14 mouse cellular contexts compared by ENCODE assay signal in the genomic region with DNA sequence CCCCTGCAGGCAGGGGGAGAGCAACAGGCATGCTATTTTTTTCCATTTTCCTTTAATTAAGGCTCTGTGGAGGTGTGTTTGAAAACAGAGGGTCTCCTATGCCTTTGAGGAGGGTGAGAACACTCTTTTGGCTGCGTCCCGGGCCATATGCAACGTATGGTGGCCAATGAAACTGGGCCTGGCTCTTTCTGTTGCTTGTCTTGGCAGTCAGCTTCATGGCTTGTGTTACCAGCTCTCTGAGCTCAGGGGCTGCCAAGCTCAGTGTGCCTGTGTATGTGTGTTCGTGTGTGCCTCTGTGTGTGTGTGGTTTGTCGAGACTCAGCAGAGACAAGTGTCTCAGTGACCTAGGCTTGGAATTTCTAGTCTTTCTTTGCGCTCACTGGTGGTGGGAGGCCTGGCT. TPM values are rescaled to one million over a fixed set of nuclear protein-coding genes. Genes with fewer than 3 reads are reported as not detected.
DNase-seq lines count a peak whose midpoint lies in the region; ATAC-seq and TF ChIP-seq lines count a peak whose summit lies in the region.
"Had no signal": no experiment of that assay in that cellular context is flagged by ENCODE, and none has a peak within 500 bp of the region (broad histone marks: within the 10 kb centered on the region; RNA-seq: fewer than 3 reads in every experiment).

No protein-coding gene starts in this region.

- no peak overlapping the region for H3K4me3 ChIP-seq in forebrain, embryonic 14.5 days (ENCODE audit: low read depth, low read length)
- no peak overlapping the region for H3K4me3 ChIP-seq in forebrain, embryonic 10.5 days
- H3K4me3 ChIP-seq in intestine, embryonic 14.5 days (ENCODE audit: low read depth, low read length), result no peak overlapping the region
- H3K4me3 ChIP-seq in intestine, embryonic 16.5 days (ENCODE audit: low read length), result no peak overlapping the region
- peak overlapping the region; percentile 95 for H3K4me3 ChIP-seq in myocyte
- H3K4me3 ChIP-seq in kidney, embryonic 14.5 days (ENCODE audit: low read length), result no peak overlapping the region
- H3K4me3 ChIP-seq: erythroblast, embryonic 14.5 days had no signal

- H3ac ChIP-seq in myocyte (ENCODE audit: control insufficient read depth, insufficient read length), result no peak overlapping the region

- H3K4me1 ChIP-seq in forebrain, embryonic 14.5 days (ENCODE audit: control insufficient read depth, insufficient read depth, low read length), result peaks cover 6% of the 10 kb centered on the region; the same call in 1 of the 2 replicates
- H3K4me1 ChIP-seq in forebrain, embryonic 10.5 days, result peaks cover 26% of the 10 kb centered on the region
- H3K4me1 ChIP-seq in intestine, embryonic 14.5 days (replicated peaks; ENCODE audit: control insufficient read depth, insufficient read depth, low read length), result peaks cover 48% of the 10 kb centered on the region
- peaks cover 50% of the 10 kb centered on the region for H3K4me1 ChIP-seq in intestine, embryonic 16.5 days (ENCODE audit: control insufficient read depth, insufficient read depth, low read length)
- peaks cover 15% of the 10 kb centered on the region for H3K4me1 ChIP-seq in kidney, embryonic 14.5 days (ENCODE audit: control insufficient read depth, insufficient read depth, low read length)

- H3K27ac ChIP-seq in forebrain, embryonic 14.5 days (ENCODE audit: low read depth, low read length), result no peak overlapping the region
- H3K27ac ChIP-seq in forebrain, embryonic 10.5 days, result no peak overlapping the region
- H3K27ac ChIP-seq in intestine, embryonic 14.5 days (ENCODE audit: low read depth), result no peak overlapping the region
- H3K27ac ChIP-seq in intestine, embryonic 16.5 days (ENCODE audit: low read length), result no peak overlapping the region
- no peak overlapping the region for H3K27ac ChIP-seq in kidney, embryonic 14.5 days (ENCODE audit: low read depth, low read length)
- H3K27ac ChIP-seq: lung, embryonic 15.5 days had no signal

- no peak overlapping the region for H3K9ac ChIP-seq in forebrain, embryonic 14.5 days (ENCODE audit: low read length)
- no peak overlapping the region for H3K9ac ChIP-seq in intestine, embryonic 14.5 days (ENCODE audit: low read length)
- H3K9ac ChIP-seq in intestine, embryonic 16.5 days (ENCODE audit: low read depth, low read length), result no peak overlapping the region
- no peak overlapping the region for H3K9ac ChIP-seq in kidney, embryonic 14.5 days (ENCODE audit: low read depth, low read length)
- H3K9ac ChIP-seq: lung, embryonic 15.5 days had no signal

- no peak overlapping the region for H3K4me2 ChIP-seq in forebrain, embryonic 14.5 days (ENCODE audit: low read length)
- 0 out of 2 replicates have a peak overlapping the region, but pooled peaks have one; percentile 67 for H3K4me2 ChIP-seq in intestine, embryonic 14.5 days (ENCODE audit: low read length)
- no peak overlapping the region for H3K4me2 ChIP-seq in intestine, embryonic 16.5 days (ENCODE audit: low read depth, low read length)
- H3K4me2 ChIP-seq in myocyte (ENCODE audit: low read depth), result peak overlapping the region; percentile 99
- no peak overlapping the region for H3K4me2 ChIP-seq in kidney, embryonic 14.5 days (replicated peaks; ENCODE audit: low read depth, low read length)

- peak; percentile 69 for DNase-seq in forebrain, embryonic 14.5 days (ENCODE audit: low spot score)
- no peak for DNase-seq in forebrain, embryonic 10.5 days (ENCODE audit: extremely low spot score, low spot score)
- DNase-seq in intestine, embryonic 14.5 days (ENCODE audit: low spot score), result no peak
- DNase-seq in brain, adult 2 months (ENCODE audit: low read depth, low spot score), result peak; percentile 61
- DNase-seq in adrenal gland, postnatal 4 days (ENCODE audit: low spot score in 2 of 2), result no peak
- DNase-seq: kidney, postnatal 14 days; right cerebral cortex, postnatal 25 days; thymus, adult 18-20 months had no signal

- no peak for ATAC-seq in forebrain, embryonic 14.5 days
- ATAC-seq in intestine, embryonic 14.5 days (replicated peaks; ENCODE audit: low FRiP score, low TSS enrichment, low read depth), result no peak
- no peak for ATAC-seq in intestine, embryonic 16.5 days
- ATAC-seq in kidney, embryonic 14.5 days (ENCODE audit: low FRiP score, low TSS enrichment), result no peak
- ATAC-seq: CD4-positive, CD25-positive, alpha-beta regulatory T cell, adult 4 months had no signal

- H3K27me3 ChIP-seq in forebrain, embryonic 14.5 days (replicated peaks; ENCODE audit: control insufficient read depth, insufficient read depth, low read length), result 0 out of 2 replicates have a peak, but pooled peaks cover 4% of the 10 kb centered on the region
- H3K27me3 ChIP-seq in forebrain, embryonic 10.5 days (ENCODE audit: poor library complexity, severe bottlenecking), result peaks cover 56% of the 10 kb centered on the region
- H3K27me3 ChIP-seq in intestine, embryonic 14.5 days (replicated peaks; ENCODE audit: control insufficient read depth, insufficient read depth, low read length), result no peaks in the 10 kb centered on the region
- H3K27me3 ChIP-seq in intestine, embryonic 16.5 days (replicated peaks; ENCODE audit: control insufficient read depth, insufficient read depth, low read length), result no peaks in the 10 kb centered on the region
- no peaks in the 10 kb centered on the region for H3K27me3 ChIP-seq in myocyte (ENCODE audit: control insufficient read depth, insufficient read depth, insufficient read length)
- H3K27me3 ChIP-seq in kidney, embryonic 14.5 days (ENCODE audit: control insufficient read depth, insufficient read depth, low read length), result peaks cover 6% of the 10 kb centered on the region; the same call in 1 of the 2 replicates
- H3K27me3 ChIP-seq: lung, embryonic 15.5 days had no signal

- H3K36me3 ChIP-seq in forebrain, embryonic 14.5 days (ENCODE audit: control insufficient read depth, insufficient read depth, low read length), result no peaks in the 10 kb centered on the region
- H3K36me3 ChIP-seq in forebrain, embryonic 10.5 days (replicated peaks), result no peaks in the 10 kb centered on the region
- no peaks in the 10 kb centered on the region for H3K36me3 ChIP-seq in intestine, embryonic 14.5 days (ENCODE audit: control insufficient read depth, insufficient read depth, low read length)
- no peaks in the 10 kb centered on the region for H3K36me3 ChIP-seq in intestine, embryonic 16.5 days (ENCODE audit: control insufficient read depth, insufficient read depth, low read length)
- peaks cover 13% of the 10 kb centered on the region for H3K36me3 ChIP-seq in myocyte (ENCODE audit: control insufficient read depth, insufficient read depth)
- H3K36me3 ChIP-seq in kidney, embryonic 14.5 days (ENCODE audit: control insufficient read depth, insufficient read depth, low read length), result no peaks in the 10 kb centered on the region
- H3K36me3 ChIP-seq: lung, embryonic 15.5 days had no signal

- H3K9me3 ChIP-seq in forebrain, embryonic 14.5 days (replicated peaks; ENCODE audit: control insufficient read depth, low read length), result no peaks in the 10 kb centered on the region
- no peaks in the 10 kb centered on the region for H3K9me3 ChIP-seq in forebrain, embryonic 10.5 days
- H3K9me3 ChIP-seq in intestine, embryonic 14.5 days (ENCODE audit: control insufficient read depth, low read length), result no peaks in the 10 kb centered on the region
- H3K9me3 ChIP-seq in intestine, embryonic 16.5 days (ENCODE audit: control insufficient read depth, low read length), result no peaks in the 10 kb centered on the region
- H3K9me3 ChIP-seq in kidney, embryonic 14.5 days (ENCODE audit: control insufficient read depth, low read length), result no peaks in the 10 kb centered on the region
- H3K9me3 ChIP-seq: lung, embryonic 15.5 days had no signal

- peak; percentile 42 for TF ChIP-seq POLR2A in myocyte (IDR thresholded peaks at IDR 0.05; ENCODE audit: insufficient read length, low read depth)

- peaks cover 64% of the 10 kb centered on the region for H3K79me2 ChIP-seq in myocyte (ENCODE audit: control insufficient read depth, insufficient read depth)

- WGBS in forebrain, embryonic 14.5 days, result 74% methylated on average over 6 of the region's 6 CpGs
- WGBS in forebrain, embryonic 10.5 days, result 85% methylated on average over 6 of the region's 6 CpGs
- WGBS in intestine, embryonic 14.5 days, result 86% methylated on average over 6 of the region's 6 CpGs
- 92% methylated on average over 6 of the region's 6 CpGs for WGBS in intestine, embryonic 16.5 days
- WGBS in kidney, embryonic 14.5 days, result 91% methylated on average over 6 of the region's 6 CpGs

TF ChIP-seq in myocyte, 11 proteins besides CTCF, POLR2A, EP300 and RAD21:
- TF ChIP-seq MYOD1 (IDR thresholded peaks at IDR 0.05; ENCODE audit: control insufficient read depth in 1 of 3, insufficient read length in 2 of 3, low read depth in 2 of 3) (peak in 2 of 3 experiments; percentile 3 to 31), SRF (IDR thresholded peaks at IDR 0.05; ENCODE audit: control insufficient read depth, insufficient read length, low read depth) (no peak)

RNA-seq across cellular contexts. Expression of gene Jdp2, which starts 2.7 kb away (rescaled TPM):
- polyA plus RNA-seq in forebrain, embryonic 14.5 days (2014; fragmentation: Nextera tagmentation; extraction: Ambion mirVana), result 0.24 TPM in 1 of 2 replicates, not detected in the other
- polyA plus RNA-seq in forebrain, embryonic 10.5 days (2016; fragmentation: Nextera tagmentation; extraction: Ambion mirVana), result 0.12 and 0.15 TPM in 2 replicates
- 1.0 and 1.2 TPM in 2 replicates for polyA plus RNA-seq in intestine, embryonic 14.5 days (2014; fragmentation: Nextera tagmentation; extraction: Ambion mirVana)
- 0.26 and 0.27 TPM in 2 replicates for polyA plus RNA-seq in intestine, embryonic 16.5 days (2015; fragmentation: Nextera tagmentation; extraction: Ambion mirVana)
- polyA plus RNA-seq in myocyte (2012; fragmentation: generic; extraction: Trizol), result 72.9 TPM
- 0.49 and 0.66 TPM in 2 replicates for polyA plus RNA-seq in kidney, embryonic 14.5 days (2014; fragmentation: Nextera tagmentation; extraction: Ambion mirVana)
- 10 to 100 TPM; 22.6 to 23.0 TPM for total RNA-seq in adrenal gland, postnatal 4 days (2021)

Comparison
In these comparisons a context has a peak if more than half of its experiments do, and no peak if none do; other contexts are left out.
1. DNase-seq: peak in forebrain, embryonic 14.5 days (single experiment) and brain, adult 2 months (single experiment); none in forebrain, embryonic 10.5 days (single experiment), intestine, embryonic 14.5 days (single experiment) and adrenal gland, postnatal 4 days (0 of 2).
2. H3K4me2 ChIP-seq: peak in intestine, embryonic 14.5 days (single experiment) and myocyte (single experiment); none in forebrain, embryonic 14.5 days (single experiment), intestine, embryonic 16.5 days (single experiment) and kidney, embryonic 14.5 days (single experiment).
3. RNA of gene Jdp2, which starts 2.7 kb away (polyA plus RNA-seq): 72.9 TPM in myocyte (single experiment); 1.0 to 1.2 TPM in intestine, embryonic 14.5 days, 0.49 to 0.66 TPM in kidney, embryonic 14.5 days, 0.26 to 0.27 TPM in intestine, embryonic 16.5 days, 0.24 TPM in forebrain, embryonic 14.5 days and 0.12 to 0.15 TPM in forebrain, embryonic 10.5 days; every median in the first group is over 10 times any median in the second.